Mouse (Mus musculus) layer of hippocampus, adult 18-20 months (tissue): Measurements from ENCODE around the gene Btbd35f7. TPM values are rescaled to one million over a fixed set of nuclear protein-coding genes. Genes with fewer than 3 reads are reported as not detected.
"Not testable (repeated sequence)": the region's sequence is repeated elsewhere in the genome, so short reads cannot be mapped to it uniquely, and the experiment has no call there.

ENCODE experiments used
- DNase-seq, 2 experiments: peaks; one replicate each; pipeline ENCODE4 v3.0.0; 2022; ENCODE audit warnings: low spot score in 2 of 2
- long read RNA-seq: library from polyadenylated mRNA; stranded (forward); transcript quantifications from one replicate; pipeline ENCODE4 v2.0.0, GENCODE M21; 2021
- total RNA-seq, 2 experiments: library from RNA; stranded (reverse); gene quantifications; 2 replicates each; pipeline ENCODE4 v1.2.3; 2021

The Btbd35f7 gene
- total RNA-seq = not detected
- long read RNA-seq = 0 reads

DNA sequence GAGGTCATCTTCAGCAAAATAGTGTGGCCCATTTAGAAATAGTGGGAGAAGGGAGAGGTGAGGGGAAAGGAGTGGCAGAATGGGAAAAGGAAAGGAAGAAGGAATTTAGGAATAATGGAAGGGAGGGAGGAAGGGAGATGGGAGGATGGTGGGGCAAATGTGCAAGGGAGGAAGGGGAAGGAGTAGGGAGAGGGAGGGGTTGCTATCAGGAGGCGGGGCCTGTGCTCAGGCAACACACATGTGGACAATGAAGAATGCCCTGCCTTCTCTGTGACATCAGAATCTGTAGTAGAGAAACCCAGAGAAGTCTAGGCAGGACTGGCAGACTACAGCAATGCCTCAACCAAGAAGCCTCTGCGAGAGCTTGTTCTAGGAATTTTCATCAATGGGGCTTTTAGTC lies at the start of gene Btbd35f7:
Gene Btbd35f7, plus strand, starts transcription at position 301 of the 400 bp plus-strand sequence.
- not testable (repeated sequence) for DNase-seq

Other genes starting within 250 kb of the Btbd35f7 start
- gene Mycs, start 199.8 kb upstream of the Btbd35f7 start, total RNA-seq = not detected